Mouse (Mus musculus) forebrain, embryonic 15.5 days (tissue): ENCODE data around the gene Ctnnbip1. TPM values are rescaled to one million over a fixed set of nuclear protein-coding genes. Genes with fewer than 3 reads are reported as not detected.

Experiments
- ATAC-seq: fragments of 200-750 bp; cut with Nextera tagmentation; replicated peaks from 2 replicates; pipeline ENCODE4 v1.8.0; 2017; ENCODE audit warnings: mild to moderate bottlenecking, moderate TSS enrichment, moderate library complexity
- H3K27ac ChIP-seq: fragments of 300-500 bp; sonication (generic); replicated peaks from 2 replicates; pipeline ENCODE4 v1.5.1; 2015; ENCODE audit warnings: mild to moderate bottlenecking, inconsistent platforms
- H3K27me3 ChIP-seq: fragments of 300-500 bp; sonication (generic); 2 replicates; pipeline ENCODE4 v1.6.1; 2015; ENCODE audit warnings: inconsistent platforms
- H3K36me3 ChIP-seq: fragments of 300-500 bp; sonication (generic); 2 replicates; pipeline ENCODE4 v1.6.1; 2015; ENCODE audit warnings: mild to moderate bottlenecking, inconsistent platforms
- H3K4me1 ChIP-seq: fragments of 300-500 bp; sonication (generic); 2 replicates; pipeline ENCODE4 v1.6.1; 2015; ENCODE audit warnings: inconsistent platforms
- H3K4me2 ChIP-seq: fragments of 300-500 bp; sonication (generic); replicated peaks from 2 replicates; pipeline ENCODE4 v1.6.1; 2015; ENCODE audit warnings: mild to moderate bottlenecking, inconsistent platforms
- H3K4me3 ChIP-seq: fragments of 300-500 bp; sonication (generic); 2 replicates; pipeline ENCODE4 v1.5.1; 2015; ENCODE audit warnings: mild to moderate bottlenecking, inconsistent platforms
- H3K9ac ChIP-seq: fragments of 300-500 bp; sonication (generic); replicated peaks from 2 replicates; pipeline ENCODE4 v1.6.1; 2015; ENCODE audit warnings: mild to moderate bottlenecking, inconsistent platforms
- H3K9me3 ChIP-seq: fragments of 300-500 bp; sonication (generic); 2 replicates; pipeline ENCODE4 v1.6.1; 2016; ENCODE audit warnings: inconsistent platforms
- WGBS: fragments of 180-500 bp; shearing (Covaris S2); methylation state at CpG from one replicate; pipeline ENCODE4 v1.1.7; 2015; ENCODE audit warnings: mixed read lengths; 5-methylcytosine and 5-hydroxymethylcytosine counted together
- polyA plus RNA-seq: library from polyadenylated mRNA; unstranded; fragments of >200 nt; fragmentation: Nextera tagmentation; extraction: Ambion mirVana; gene quantifications from 2 replicates; pipeline ENCODE4 v1.2.1, GENCODE M21; 2015

Ctnnbip1 gene
- polyA plus RNA-seq, 1 experiment from 2014 or later: 113 TPM

DNA sequence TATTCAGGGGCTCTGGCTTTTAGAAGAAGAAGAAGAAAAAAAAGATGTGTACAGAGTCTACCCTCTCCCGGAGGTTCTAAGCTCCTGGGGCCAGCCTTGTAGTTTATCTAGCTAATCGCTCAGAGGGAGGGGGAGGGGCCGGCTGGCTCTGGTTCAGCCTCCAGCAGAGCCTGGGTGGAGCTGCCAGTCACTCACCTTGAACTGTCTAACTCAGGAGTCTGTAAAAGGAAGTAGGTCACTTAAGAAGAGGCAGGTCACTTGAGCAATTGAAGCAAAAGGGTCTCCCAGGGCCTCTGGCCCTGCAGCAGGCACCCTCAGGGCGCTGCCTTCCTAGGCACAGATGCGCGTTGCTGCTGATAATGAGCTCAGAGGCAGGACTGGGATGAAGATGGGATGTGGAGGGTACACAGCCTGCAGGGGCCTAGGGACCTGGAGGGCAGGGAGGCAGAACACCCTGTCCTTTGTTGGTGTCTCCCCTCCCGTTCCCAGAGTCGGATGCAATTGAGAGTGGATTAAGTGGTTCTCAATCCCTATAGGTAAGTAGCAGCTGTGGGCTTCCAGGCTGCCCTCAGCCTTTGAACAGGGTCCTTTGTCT lies 49.5 kb downstream of the Ctnnbip1 start:
- WGBS: 11% methylated on average over 8 of the region's 8 CpGs
- H3K9ac ChIP-seq: no peak overlapping the region
- H3K36me3 ChIP-seq: no peaks in the 10 kb centered on the region
- H3K4me2 ChIP-seq: no peak overlapping the region
- ATAC-seq: no peak
- H3K4me1 ChIP-seq: peaks cover 23% of the 10 kb centered on the region
- H3K9me3 ChIP-seq: no peaks in the 10 kb centered on the region
- H3K4me3 ChIP-seq: no peak overlapping the region
- no peaks in the 10 kb centered on the region for H3K27me3 ChIP-seq
- H3K27ac ChIP-seq: no peak overlapping the region

DNA sequence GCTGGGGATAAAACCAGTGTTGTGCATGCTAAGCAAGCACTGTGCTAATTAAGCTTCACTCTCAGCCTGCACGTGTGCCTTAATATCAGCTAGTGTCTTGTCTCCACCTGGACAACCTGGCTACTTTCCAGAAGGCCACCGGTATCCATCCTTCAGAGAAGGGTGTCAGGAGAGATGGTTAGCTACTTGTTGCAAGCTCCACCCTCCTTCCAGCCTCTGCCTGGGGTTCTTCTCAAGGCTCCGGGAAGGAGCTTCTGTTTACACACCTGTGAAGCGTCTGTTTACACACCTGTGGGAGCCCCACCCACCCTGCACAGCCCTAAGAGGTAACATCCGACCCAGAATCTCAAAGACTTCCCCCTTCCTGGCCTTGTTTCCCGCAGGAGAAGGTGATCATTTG lies 50.6 kb downstream of the Ctnnbip1 start:
- no peaks in the 10 kb centered on the region for H3K9me3 ChIP-seq
- no peak overlapping the region for H3K4me3 ChIP-seq
- H3K36me3 ChIP-seq: no peaks in the 10 kb centered on the region
- no peak for ATAC-seq
- no peak overlapping the region for H3K4me2 ChIP-seq
- H3K27ac ChIP-seq: no peak overlapping the region
- WGBS: 64% methylated on average over 6 of the region's 6 CpGs
- H3K27me3 ChIP-seq: no peaks in the 10 kb centered on the region
- H3K4me1 ChIP-seq: peaks cover 15% of the 10 kb centered on the region
- no peak overlapping the region for H3K9ac ChIP-seq

GRCm38 (mm10) chr4:149569781-149570497 lies 51.9 kb downstream of the Ctnnbip1 start:
- Histone ChIP-seq H3K9me3 (no peaks in the 10 kb centered on the region), H3K27ac (no peak overlapping the region), H3K4me1 (peaks cover 12% of the 10 kb centered on the region), H3K27me3 (no peaks in the 10 kb centered on the region), H3K4me3 (no peak overlapping the region), H3K36me3 (no peaks in the 10 kb centered on the region), H3K4me2 (no peak overlapping the region), H3K9ac (no peak overlapping the region)
- WGBS: 86% methylated on average over 6 of the region's 6 CpGs
- no peak for ATAC-seq

- H3K27me3 ChIP-seq: no peaks in the 10 kb centered on the region
- H3K9me3 ChIP-seq: no peaks in the 10 kb centered on the region
- H3K36me3 ChIP-seq: no peaks in the 10 kb centered on the region
- no peak overlapping the region for H3K9ac ChIP-seq
- H3K4me1 ChIP-seq: peaks cover 9% of the 10 kb centered on the region; the same call in 1 of the 2 replicates
- WGBS: 89% methylated on average over 4 of the region's 4 CpGs
- no peak for ATAC-seq
- H3K4me3 ChIP-seq: no peak overlapping the region
- no peak overlapping the region for H3K27ac ChIP-seq
- H3K4me2 ChIP-seq: no peak overlapping the region
Measured at GRCm38 (mm10) chr4:149570498-149570863, 52.4 kb downstream of the Ctnnbip1 start.

DNA sequence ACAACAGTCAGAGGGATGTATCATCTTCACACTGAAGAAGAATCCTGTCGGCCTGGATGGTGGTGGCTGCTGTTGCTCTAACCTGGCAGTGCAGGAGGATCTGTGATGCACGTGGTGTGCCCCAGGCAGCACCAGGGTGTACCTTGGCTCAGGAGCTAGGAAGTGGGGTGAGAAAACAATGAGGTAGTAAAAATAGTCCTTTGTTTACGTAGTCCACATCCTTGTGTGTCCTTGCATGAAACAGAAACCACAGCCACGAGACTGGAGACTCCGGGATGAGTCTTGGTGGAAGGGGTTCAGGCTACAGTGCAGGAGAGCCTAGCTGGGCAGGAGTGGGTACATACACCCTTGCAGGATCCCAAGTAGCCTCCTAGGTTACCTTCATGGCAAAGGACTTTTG lies 53.2 kb downstream of the Ctnnbip1 start:
- no peak overlapping the region for H3K9ac ChIP-seq
- ATAC-seq: no peak
- peaks cover 13% of the 10 kb centered on the region for H3K4me1 ChIP-seq

DNA sequence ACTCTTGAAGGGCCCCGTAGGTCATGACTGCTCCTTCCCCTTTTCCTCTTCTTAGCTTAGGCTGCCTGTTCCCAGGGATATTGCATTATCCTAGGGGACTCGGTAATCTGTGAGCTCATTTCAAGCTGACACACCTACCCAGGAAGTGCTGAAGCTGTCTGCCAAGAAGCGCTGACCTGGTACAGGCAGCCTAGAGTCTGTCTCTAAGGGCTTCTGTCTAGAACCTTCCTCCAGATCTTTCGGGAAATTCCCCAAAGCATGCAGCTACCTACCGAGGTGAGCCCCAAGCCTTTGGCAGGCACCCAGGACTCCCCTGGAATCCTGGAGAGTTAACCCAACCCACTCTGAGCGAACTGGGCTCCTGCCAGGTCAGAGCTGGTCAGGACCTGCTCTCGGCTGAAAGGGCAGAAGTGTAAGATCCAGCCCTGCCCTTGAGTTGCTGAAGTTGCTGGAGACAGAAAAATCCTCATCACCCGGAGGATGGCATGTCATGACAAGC lies 53.7 kb downstream of the Ctnnbip1 start:
- WGBS: 52% methylated on average over 8 of the region's 8 CpGs

More for the DNA sequence above, 53.2 kb downstream of the Ctnnbip1 start:
- no peak overlapping the region for H3K4me2 ChIP-seq
- H3K9me3 ChIP-seq: no peaks in the 10 kb centered on the region
- no peak overlapping the region for H3K27ac ChIP-seq
- H3K27me3 ChIP-seq: no peaks in the 10 kb centered on the region
- no peaks in the 10 kb centered on the region for H3K36me3 ChIP-seq
- 80% methylated on average over 5 of the region's 5 CpGs for WGBS
- no peak overlapping the region for H3K4me3 ChIP-seq

DNA sequence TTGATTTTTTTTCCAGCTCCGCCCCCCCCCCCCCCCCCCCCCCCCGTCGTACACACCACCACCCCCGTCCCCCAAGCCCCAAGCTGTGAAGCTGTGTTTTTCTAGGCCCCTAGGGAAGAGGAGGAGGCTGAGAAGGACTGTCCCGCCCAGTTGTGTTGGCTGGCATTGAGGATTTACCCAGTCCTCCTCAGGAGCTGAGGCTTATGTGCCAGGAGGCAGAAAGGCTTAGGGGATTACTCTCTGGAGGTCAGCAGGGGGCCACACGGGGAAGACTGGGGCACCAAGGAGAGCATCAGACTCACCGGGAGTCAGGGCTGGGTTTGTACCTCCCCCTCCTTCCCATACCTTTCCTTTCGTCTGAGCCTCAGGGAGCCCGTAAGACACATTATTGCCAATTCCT lies 54.4 kb downstream of the Ctnnbip1 start:
- Histone ChIP-seq H3K9ac (no peak overlapping the region), H3K27me3 (no peaks in the 10 kb centered on the region), H3K9me3 (no peaks in the 10 kb centered on the region), H3K4me1 (peaks cover 22% of the 10 kb centered on the region), H3K27ac (no peak overlapping the region), H3K4me3 (no peak overlapping the region), H3K36me3 (no peaks in the 10 kb centered on the region), H3K4me2 (no peak overlapping the region)
- WGBS: 30% methylated on average over 5 of the region's 9 CpGs
- ATAC-seq: no peak

More for the DNA sequence above, 53.7 kb downstream of the Ctnnbip1 start:
- H3K27me3 ChIP-seq: no peaks in the 10 kb centered on the region
- no peaks in the 10 kb centered on the region for H3K36me3 ChIP-seq
- H3K9me3 ChIP-seq: no peaks in the 10 kb centered on the region
- no peak overlapping the region for H3K9ac ChIP-seq
- no peak overlapping the region for H3K27ac ChIP-seq
- no peak overlapping the region for H3K4me2 ChIP-seq
- no peak overlapping the region for H3K4me3 ChIP-seq
- no peak for ATAC-seq
- peaks cover 17% of the 10 kb centered on the region for H3K4me1 ChIP-seq

DNA sequence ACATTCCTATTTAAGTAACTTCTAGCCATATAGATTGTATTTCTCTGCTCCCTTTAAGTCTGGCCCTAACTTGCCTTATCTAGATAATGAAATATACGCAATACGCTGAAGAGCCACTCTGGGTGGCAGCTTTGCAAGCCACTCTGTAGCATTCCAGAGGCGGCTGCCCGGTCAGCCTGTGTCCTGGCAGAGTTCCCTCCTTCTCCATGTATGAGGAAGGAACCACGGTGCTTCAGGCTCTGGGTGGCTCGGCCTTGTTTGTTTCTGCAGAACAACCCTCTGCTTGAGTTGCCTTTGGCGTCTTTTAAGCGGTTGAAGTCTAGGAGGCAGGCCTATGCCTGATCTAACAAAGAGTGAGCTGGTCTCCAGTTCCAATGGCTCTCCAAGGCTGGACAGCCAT lies 54.8 kb downstream of the Ctnnbip1 start:
- H3K4me1 ChIP-seq: peaks cover 24% of the 10 kb centered on the region
- 57% methylated on average over 8 of the region's 8 CpGs for WGBS
- no peak for ATAC-seq

DNA sequence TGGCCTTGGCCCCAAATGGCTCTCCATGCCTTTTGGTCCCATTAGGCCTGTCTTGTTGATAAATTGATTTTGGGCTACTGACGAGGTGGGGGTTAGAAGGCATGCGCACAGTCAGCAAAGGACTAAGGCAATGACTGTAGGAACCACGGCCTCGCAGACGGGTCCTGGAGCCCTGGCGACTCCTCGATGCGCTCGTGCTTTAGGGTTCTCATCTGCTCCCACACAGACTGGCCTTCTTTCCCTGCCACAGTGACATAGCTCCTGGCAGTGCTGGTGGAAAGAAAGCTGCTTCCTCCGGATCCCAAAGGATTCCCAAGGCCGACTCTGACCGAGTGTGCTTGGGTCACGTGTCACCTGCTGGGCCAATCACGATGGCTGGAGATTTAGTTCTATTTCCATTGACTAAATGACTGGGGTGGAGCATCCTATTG lies 56.4 kb downstream of the Ctnnbip1 start:
- H3K9me3 ChIP-seq: no peaks in the 10 kb centered on the region
- H3K27ac ChIP-seq: no peak overlapping the region
- peaks cover 39% of the 10 kb centered on the region for H3K4me1 ChIP-seq
- no peaks in the 10 kb centered on the region for H3K36me3 ChIP-seq
- H3K4me3 ChIP-seq: no peak overlapping the region
- no peak overlapping the region for H3K4me2 ChIP-seq
- H3K27me3 ChIP-seq: no peaks in the 10 kb centered on the region
- H3K9ac ChIP-seq: no peak overlapping the region
- ATAC-seq: no peak
- WGBS: 77% methylated on average over 14 of the region's 14 CpGs

More for the DNA sequence above, 54.8 kb downstream of the Ctnnbip1 start:
- H3K27me3 ChIP-seq: no peaks in the 10 kb centered on the region
- H3K4me3 ChIP-seq: no peak overlapping the region
- H3K4me2 ChIP-seq: no peak overlapping the region
- no peak overlapping the region for H3K27ac ChIP-seq
- H3K36me3 ChIP-seq: no peaks in the 10 kb centered on the region
- H3K9me3 ChIP-seq: no peaks in the 10 kb centered on the region
- no peak overlapping the region for H3K9ac ChIP-seq

DNA sequence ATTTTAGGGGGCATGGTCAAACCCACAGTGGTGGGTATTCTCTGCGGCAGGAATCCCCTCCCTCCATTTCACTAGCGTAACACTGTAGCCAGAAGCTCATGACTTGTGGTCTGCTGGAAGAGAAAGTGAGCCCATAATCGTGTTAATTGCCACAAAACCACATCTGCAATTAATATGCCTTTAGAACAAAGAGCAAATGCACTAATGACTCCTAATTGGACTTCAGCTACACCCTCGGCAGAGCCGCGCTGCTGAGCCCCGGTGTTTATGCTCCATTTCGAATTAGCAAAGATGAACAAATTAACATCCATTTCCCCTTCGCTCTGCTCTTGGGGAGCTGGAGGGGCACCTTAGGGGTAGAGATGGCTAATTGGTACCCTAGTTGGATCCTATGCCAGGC lies 58.0 kb downstream of the Ctnnbip1 start:
- Histone ChIP-seq H3K9me3 (no peaks in the 10 kb centered on the region), H3K36me3 (no peaks in the 10 kb centered on the region), H3K9ac (no peak overlapping the region), H3K4me2 (no peak overlapping the region), H3K4me3 (no peak overlapping the region), H3K4me1 (peaks cover 40% of the 10 kb centered on the region), H3K27me3 (no peaks in the 10 kb centered on the region), H3K27ac (no peak overlapping the region)
- 33% methylated on average over 9 of the region's 9 CpGs for WGBS
- ATAC-seq: no peak

DNA sequence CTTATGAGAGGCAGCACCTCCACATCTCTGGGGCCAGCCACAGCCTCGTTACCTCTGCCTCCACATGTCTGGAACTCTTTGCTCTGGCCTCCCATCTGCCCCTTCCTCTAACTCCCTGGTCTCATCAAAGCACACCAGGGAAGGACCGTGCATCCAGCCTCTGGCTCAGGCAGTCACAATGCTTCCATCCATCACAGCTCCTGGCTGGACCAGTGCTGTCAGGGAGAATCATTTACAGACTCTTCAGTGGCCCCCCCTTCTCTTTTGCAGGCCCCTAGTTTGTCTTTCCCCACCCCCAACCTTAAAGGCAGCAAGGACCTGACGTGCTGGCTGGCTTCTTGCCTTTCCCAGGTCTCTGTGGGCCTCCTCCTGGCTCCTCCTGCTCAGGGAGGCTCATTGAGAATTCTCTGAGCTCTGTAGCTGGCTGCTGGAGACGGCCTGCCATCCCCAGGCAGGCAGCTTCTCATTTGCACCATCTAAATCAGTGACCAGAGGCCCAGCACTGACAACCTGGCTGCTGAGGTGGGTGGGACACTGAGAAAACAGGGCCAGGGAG lies 59.0 kb downstream of the Ctnnbip1 start:
- Histone ChIP-seq H3K9ac (no peak overlapping the region), H3K36me3 (no peaks in the 10 kb centered on the region), H3K4me3 (no peak overlapping the region), H3K4me1 (peaks cover 35% of the 10 kb centered on the region), H3K27ac (0 out of 2 replicates have a peak overlapping the region, but pooled peaks have one; percentile 12), H3K4me2 (no peak overlapping the region), H3K9me3 (no peaks in the 10 kb centered on the region), H3K27me3 (no peaks in the 10 kb centered on the region)
- no peak for ATAC-seq
- 21% methylated on average over 4 of the region's 4 CpGs for whole genome bisulfite sequencing

DNA sequence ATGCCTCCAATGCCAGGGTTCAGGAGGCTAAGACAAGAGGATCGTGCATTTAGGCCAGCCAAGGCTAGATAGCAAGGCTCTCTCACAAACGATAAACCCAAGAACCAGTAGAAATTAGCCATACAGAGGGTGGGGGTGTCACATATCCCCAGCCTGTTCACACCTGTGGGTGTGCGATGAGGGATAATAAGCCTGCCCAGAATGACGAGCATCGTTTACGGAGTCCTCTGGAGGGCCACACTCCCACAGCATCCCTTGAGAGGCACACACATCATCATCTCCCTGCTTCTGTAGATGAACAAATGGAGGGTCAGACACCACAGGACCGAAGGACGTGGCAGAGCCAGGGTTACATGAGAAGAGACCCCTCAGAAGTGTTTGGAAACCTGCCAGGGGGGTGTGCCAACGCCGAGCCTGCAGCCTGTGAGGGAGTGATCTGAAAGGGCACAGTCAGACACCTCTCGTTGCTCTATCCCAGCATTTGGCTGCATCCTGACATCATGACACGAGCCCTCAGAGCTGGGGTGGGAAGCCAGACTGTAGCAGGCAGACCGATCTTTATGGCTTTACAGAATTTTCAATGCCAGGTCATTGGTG lies 60.1 kb downstream of the Ctnnbip1 start:
- no peak overlapping the region for H3K9ac ChIP-seq

More for the DNA sequence above, 60.1 kb downstream of the Ctnnbip1 start:
- no peaks in the 10 kb centered on the region for H3K27me3 ChIP-seq
- WGBS: 35% methylated on average over 13 of the region's 13 CpGs
- no peak overlapping the region for H3K4me2 ChIP-seq
- H3K9me3 ChIP-seq: no peaks in the 10 kb centered on the region
- no peak overlapping the region for H3K27ac ChIP-seq
- H3K4me1 ChIP-seq: peaks cover 35% of the 10 kb centered on the region
- H3K36me3 ChIP-seq: no peaks in the 10 kb centered on the region
- no peak overlapping the region for H3K4me3 ChIP-seq
- peak; percentile 23 for ATAC-seq
